Mouse (Mus musculus) lung, adult 18-20 months (tissue): ENCODE results near the gene Acsl6.
"Not testable (repeated sequence)": the region's sequence is repeated elsewhere in the genome, so short reads cannot be mapped to it uniquely, and the experiment has no call there.

Experiments
- DNase-seq, 2 experiments: peaks; one replicate each; pipeline ENCODE4 v3.0.0; 2022; ENCODE audit warnings: mixed read lengths in 2 of 2

The Acsl6 gene

GRCm38 (mm10) chr11:54396686-54397085, 93.1 kb downstream of the Acsl6 start:
- DNase-seq = no peak

- no peak for DNase-seq
Observed at GRCm38 (mm10) chr11:54398058-54398457, 94.5 kb downstream of the Acsl6 start.

- DNase-seq = not testable (repeated sequence)
Observed at GRCm38 (mm10) chr11:54400803-54401202, 97.2 kb downstream of the Acsl6 start.

- DNase-seq = no peak
Observed at GRCm38 (mm10) chr11:54404885-54405284, 101.3 kb downstream of the Acsl6 start.

- DNase-seq = no peak
Observed at GRCm38 (mm10) chr11:54406930-54407546, 103.4 kb downstream of the Acsl6 start.

- DNase-seq = no peak
Observed at GRCm38 (mm10) chr11:54410612-54411011, 107.0 kb downstream of the Acsl6 start.

- peak; percentile 24 to 54 for DNase-seq
Observed at GRCm38 (mm10) chr11:54413017-54413416, 109.4 kb downstream of the Acsl6 start.
